7 mouse cellular contexts compared by ENCODE assay signal in the genomic region with DNA sequence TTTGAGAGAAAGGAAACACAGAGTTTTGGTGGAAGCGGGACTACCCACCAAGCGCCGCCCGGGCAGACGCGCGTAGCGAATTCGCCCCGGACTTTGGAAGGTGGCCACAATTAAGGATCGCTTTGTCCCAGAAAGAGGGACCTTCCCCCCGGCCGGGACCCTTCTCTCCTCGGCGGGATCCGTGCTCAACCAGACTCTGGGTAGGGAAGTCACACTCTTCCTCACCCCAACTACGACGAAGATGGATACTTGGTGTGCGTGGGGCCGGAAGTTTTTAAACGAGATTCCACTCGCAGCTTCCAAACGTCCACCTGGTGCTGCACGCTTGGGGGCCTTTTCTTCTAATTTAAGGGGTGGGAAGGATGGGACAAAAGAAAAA. TPM values are rescaled to one million over a fixed set of nuclear protein-coding genes. Genes with fewer than 3 reads are reported as not detected.
DNase-seq lines count a peak whose midpoint lies in the region; ATAC-seq lines count a peak whose summit lies in the region.

No protein-coding gene starts in this region.

- WGBS in heart, embryonic 13.5 days = under 1% methylated on average over 24 of the region's 24 CpGs
- under 1% methylated on average over 24 of the region's 24 CpGs for WGBS in midbrain, embryonic 13.5 days

- peaks cover 10% of the 10 kb centered on the region; the same call in 1 of the 2 replicates for H3K36me3 ChIP-seq in heart, embryonic 13.5 days
- no peaks in the 10 kb centered on the region for H3K36me3 ChIP-seq in midbrain, embryonic 13.5 days

- peak overlapping the region; percentile 97 for H3K27ac ChIP-seq in heart, embryonic 13.5 days (replicated peaks)
- H3K27ac ChIP-seq in midbrain, embryonic 13.5 days = peak overlapping the region; percentile 98

- H3K9me3 ChIP-seq in heart, embryonic 13.5 days = no peaks in the 10 kb centered on the region
- no peaks in the 10 kb centered on the region for H3K9me3 ChIP-seq in midbrain, embryonic 13.5 days

- H3K4me2 ChIP-seq in heart, embryonic 13.5 days = peak overlapping the region; percentile 99
- peak overlapping the region; percentile 98 for H3K4me2 ChIP-seq in midbrain, embryonic 13.5 days (replicated peaks)

- peaks cover 58% of the 10 kb centered on the region for H3K4me1 ChIP-seq in heart, embryonic 13.5 days
- peaks cover 55% of the 10 kb centered on the region for H3K4me1 ChIP-seq in midbrain, embryonic 13.5 days (replicated peaks)

- DNase-seq in ovary, postnatal 10 days (ENCODE audit: low spot score) = peak; percentile 55
- DNase-seq in ovary, adult 18-20 months (ENCODE audit: low spot score) = no peak
- DNase-seq in embryo, embryonic 11 days = peak; percentile 54
- peak; percentile 65 for DNase-seq in kidney, postnatal 14 days
- peak; percentile 50 for DNase-seq in urinary bladder, postnatal 25 days (ENCODE audit: low spot score)

- ATAC-seq in heart, embryonic 13.5 days (ENCODE audit: extremely low read depth, insufficient number of reproducible peaks, low FRiP score, low TSS enrichment) = no peak
- ATAC-seq in midbrain, embryonic 13.5 days = no peak

- H3K9ac ChIP-seq in heart, embryonic 13.5 days = peak overlapping the region; percentile 96
- peak overlapping the region; percentile 100 for H3K9ac ChIP-seq in midbrain, embryonic 13.5 days (replicated peaks)

- no peaks in the 10 kb centered on the region for H3K27me3 ChIP-seq in heart, embryonic 13.5 days (replicated peaks)
- 0 out of 2 replicates have a peak, but pooled peaks cover 3% of the 10 kb centered on the region for H3K27me3 ChIP-seq in midbrain, embryonic 13.5 days

- H3K4me3 ChIP-seq in heart, embryonic 13.5 days = peak overlapping the region; percentile 73
- peak overlapping the region; percentile 87 for H3K4me3 ChIP-seq in midbrain, embryonic 13.5 days (replicated peaks)

RNA-seq across cellular contexts. Expression of gene Slc38a10, which starts 36.9 kb away (rescaled TPM):
- polyA plus RNA-seq in heart, embryonic 13.5 days (2015; fragmentation: Nextera tagmentation; extraction: Ambion mirVana) = 83.7 and 88.0 TPM in 2 replicates
- polyA plus RNA-seq in midbrain, embryonic 13.5 days (2015; fragmentation: Nextera tagmentation; extraction: Ambion mirVana) = 105 and 109 TPM in 2 replicates

RNA-seq across cellular contexts. Expression of gene Bahcc1, which starts 44.7 kb away (rescaled TPM):
- 4.4 and 5.2 TPM in 2 replicates for polyA plus RNA-seq in heart, embryonic 13.5 days (2015; fragmentation: Nextera tagmentation; extraction: Ambion mirVana)
- 17.4 and 19.5 TPM in 2 replicates for polyA plus RNA-seq in midbrain, embryonic 13.5 days (2015; fragmentation: Nextera tagmentation; extraction: Ambion mirVana)
